Mouse (Mus musculus): ENCODE data around the gene Kif11.

DNA sequence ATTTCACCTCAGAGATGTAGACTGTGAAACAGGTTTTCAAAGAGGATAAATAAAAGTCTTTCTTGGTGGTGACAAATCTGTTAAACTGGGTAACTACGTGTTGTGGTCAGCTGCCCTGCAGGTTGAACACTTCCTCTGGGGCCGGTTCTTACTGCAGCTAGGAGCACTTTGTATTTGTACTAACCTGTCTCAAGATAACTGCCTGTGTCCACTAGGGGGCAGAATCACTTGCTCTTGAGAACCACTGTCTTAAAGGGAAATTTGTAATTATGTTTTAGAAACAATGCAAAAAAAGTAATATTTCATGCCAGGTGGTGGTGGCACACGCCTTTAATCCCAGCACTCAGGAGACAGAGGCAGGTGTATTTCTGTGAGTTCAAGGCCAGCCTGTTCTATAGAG is 43.4 kb downstream of the Kif11 start:
- TF ChIP-seq POLR2A (IDR thresholded peaks at IDR 0.05; ENCODE audit: control insufficient read depth, low read depth, low read length) = no peak
- TF ChIP-seq CTCF (IDR thresholded peaks at IDR 0.05; ENCODE audit: control insufficient read depth, insufficient read depth, insufficient replicate concordance, low read depth, low read length) = no peak

Data from testis, adult 2 months (tissue).